Mouse (Mus musculus) intestine, embryonic 14.5 days (tissue): ENCODE measurements around the gene Moap1. TPM values are rescaled to one million over a fixed set of nuclear protein-coding genes. Genes with fewer than 3 reads are reported as not detected.

Experiments
- ATAC-seq: fragments of 200-750 bp; cut with Nextera tagmentation; replicated peaks from 2 replicates; pipeline ENCODE4 v1.8.0; 2017; ENCODE audit warnings: low read depth, moderate number of reproducible peaks, moderate TSS enrichment, moderate library complexity; ENCODE audit not compliant: low FRiP score, low TSS enrichment
- DNase-seq: peaks from one replicate; pipeline ENCODE4 v3.0.0-alpha.2; 2018; ENCODE audit warnings: low spot score
- H3K27ac ChIP-seq: fragments of 300-500 bp; sonication (generic); 2 replicates; pipeline ENCODE4 v1.5.1; 2014; ENCODE audit warnings: low read depth, mild to moderate bottlenecking, control low read depth
- H3K27me3 ChIP-seq: fragments of 300-500 bp; sonication (generic); replicated peaks from 2 replicates; pipeline ENCODE4 v1.6.1; 2014; ENCODE audit warnings: low read length, control low read depth; ENCODE audit not compliant: control insufficient read depth, insufficient read depth
- H3K36me3 ChIP-seq: fragments of 300-500 bp; sonication (generic); 2 replicates; pipeline ENCODE4 v1.6.1; 2014; ENCODE audit warnings: low read length, control low read depth; ENCODE audit not compliant: control insufficient read depth, insufficient read depth
- H3K4me1 ChIP-seq: fragments of 300-500 bp; sonication (generic); replicated peaks from 2 replicates; pipeline ENCODE4 v1.6.1; 2014; ENCODE audit warnings: low read length, control low read depth, mixed read lengths; ENCODE audit not compliant: control insufficient read depth, insufficient read depth
- H3K4me2 ChIP-seq: fragments of 300-500 bp; sonication (generic); 2 replicates; pipeline ENCODE4 v1.6.1; 2014; ENCODE audit warnings: low read length
- H3K4me3 ChIP-seq: fragments of 300-500 bp; sonication (generic); 2 replicates; pipeline ENCODE4 v1.5.1; 2014; ENCODE audit warnings: low read depth, low read length, control low read depth, mixed read lengths
- H3K9ac ChIP-seq: fragments of 300-500 bp; sonication (generic); 2 replicates; pipeline ENCODE4 v1.6.1; 2014; ENCODE audit warnings: mild to moderate bottlenecking, low read length
- H3K9me3 ChIP-seq: fragments of 300-500 bp; sonication (generic); 2 replicates; pipeline ENCODE4 v1.6.1; 2016; ENCODE audit warnings: low read length, control low read depth; ENCODE audit not compliant: control insufficient read depth
- WGBS: fragments of 180-500 bp; shearing (Covaris S2); extraction: QIAGEN DNeasy Blood & Tissue Kit; methylation state at CpG from one replicate; pipeline ENCODE4 v1.1.7; 2014; 5-methylcytosine and 5-hydroxymethylcytosine counted together
- polyA plus RNA-seq: library from polyadenylated mRNA; unstranded; fragments of >200 nt; fragmentation: Nextera tagmentation; extraction: Ambion mirVana; gene quantifications from 2 replicates; pipeline ENCODE4 v1.2.1, GENCODE M21; 2014

Gene Moap1
- polyA plus RNA-seq, 1 experiment from 2014 or later: 21.0 TPM

GRCm38 (mm10) chr12:102772676-102773075 lies 29.2 kb upstream of the Moap1 start:
- ATAC-seq: no peak
- Histone ChIP-seq H3K36me3 (peaks cover 96% of the 10 kb centered on the region), H3K9ac (no peak overlapping the region), H3K4me2 (no peak overlapping the region), H3K9me3 (no peaks in the 10 kb centered on the region), H3K27ac (no peak overlapping the region), H3K27me3 (no peaks in the 10 kb centered on the region), H3K4me3 (no peak overlapping the region), H3K4me1 (no peaks in the 10 kb centered on the region)
- 96% methylated on average over 5 of the region's 5 CpGs for WGBS
- no peak for DNase-seq

- H3K4me2 ChIP-seq: no peak overlapping the region
- no peaks in the 10 kb centered on the region for H3K27me3 ChIP-seq
- ATAC-seq (no peak), DNase-seq (no peak)
- H3K4me3 ChIP-seq: no peak overlapping the region
- H3K9ac ChIP-seq: no peak overlapping the region
- H3K27ac ChIP-seq: no peak overlapping the region
- H3K36me3 ChIP-seq: peaks cover 95% of the 10 kb centered on the region
- H3K4me1 ChIP-seq: no peaks in the 10 kb centered on the region
- 94% methylated on average over 8 of the region's 8 CpGs for WGBS
- no peaks in the 10 kb centered on the region for H3K9me3 ChIP-seq
Observed at GRCm38 (mm10) chr12:102771601-102772000, 28.1 kb upstream of the Moap1 start.

- peaks cover 96% of the 10 kb centered on the region for H3K36me3 ChIP-seq
- H3K4me3 ChIP-seq: no peak overlapping the region
- WGBS: 92% methylated on average over 4 of the region's 4 CpGs
- no peak overlapping the region for H3K27ac ChIP-seq
- no peaks in the 10 kb centered on the region for H3K9me3 ChIP-seq
- H3K4me1 ChIP-seq: no peaks in the 10 kb centered on the region
- no peaks in the 10 kb centered on the region for H3K27me3 ChIP-seq
- DNase-seq (no peak), ATAC-seq (no peak)
- no peak overlapping the region for H3K4me2 ChIP-seq
- H3K9ac ChIP-seq: no peak overlapping the region
Observed at GRCm38 (mm10) chr12:102769000-102769399, 25.5 kb upstream of the Moap1 start.

DNA sequence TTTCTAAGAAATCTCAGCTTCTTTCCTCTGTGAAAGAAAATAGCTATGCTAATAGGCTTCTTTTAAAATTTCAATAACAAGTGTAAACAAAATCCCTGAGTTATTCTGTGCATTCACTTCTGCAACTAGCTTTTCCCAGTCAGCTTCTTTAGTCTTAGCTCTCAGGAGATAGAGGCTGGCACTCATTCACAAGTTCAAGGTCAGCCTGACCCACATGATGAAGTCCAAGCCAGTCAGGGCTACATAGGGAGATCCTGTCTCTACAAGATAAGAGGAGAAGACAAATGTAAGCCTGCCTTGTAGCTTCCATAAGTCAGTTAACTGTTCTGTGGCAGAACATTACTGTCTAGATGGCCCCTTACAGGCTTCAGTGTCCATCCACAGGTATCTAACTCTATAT lies 20.2 kb upstream of the Moap1 start:
- no peaks in the 10 kb centered on the region for H3K27me3 ChIP-seq
- DNase-seq: no peak
- no peak overlapping the region for H3K4me2 ChIP-seq
- no peaks in the 10 kb centered on the region for H3K9me3 ChIP-seq
- peaks cover 8% of the 10 kb centered on the region; the same call in 1 of the 2 replicates for H3K4me1 ChIP-seq
- ATAC-seq: no peak
- H3K36me3 ChIP-seq: peaks cover 58% of the 10 kb centered on the region
- no peak overlapping the region for H3K4me3 ChIP-seq
- H3K27ac ChIP-seq: no peak overlapping the region
- no peak overlapping the region for H3K9ac ChIP-seq

DNA sequence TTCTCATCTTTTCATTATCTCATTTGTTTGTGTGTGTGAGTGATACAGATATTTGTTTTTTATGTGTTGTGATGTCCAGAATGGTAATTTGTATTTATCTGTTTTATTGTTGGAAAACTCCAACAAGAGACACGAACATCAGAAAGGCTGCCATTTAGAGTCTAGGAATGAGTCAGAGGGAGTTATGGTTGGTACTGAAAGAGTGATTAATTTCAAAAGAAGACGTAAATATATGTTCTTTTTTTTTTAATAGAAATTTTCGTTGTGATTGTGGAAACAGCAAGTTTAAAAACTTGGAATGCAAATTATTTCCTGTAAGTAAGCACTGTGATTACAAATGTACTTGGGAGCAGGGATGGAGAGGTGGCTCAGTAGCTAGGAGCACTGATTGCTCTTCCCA lies 18.2 kb upstream of the Moap1 start:
- no peak for DNase-seq
- ATAC-seq: no peak
- no peaks in the 10 kb centered on the region for H3K9me3 ChIP-seq
- H3K27ac ChIP-seq: no peak overlapping the region
- peaks cover 10% of the 10 kb centered on the region; the same call in 1 of the 2 replicates for H3K4me1 ChIP-seq
- WGBS: 81% methylated on average over 3 of the region's 3 CpGs
- H3K36me3 ChIP-seq: peaks cover 39% of the 10 kb centered on the region
- no peak overlapping the region for H3K4me2 ChIP-seq
- H3K4me3 ChIP-seq: no peak overlapping the region
- no peak overlapping the region for H3K9ac ChIP-seq
- no peaks in the 10 kb centered on the region for H3K27me3 ChIP-seq

GRCm38 (mm10) chr12:102758936-102759335 lies 15.5 kb upstream of the Moap1 start:
- no peak overlapping the region; the same call in 1 of the 2 replicates for H3K27ac ChIP-seq
- H3K4me1 ChIP-seq: peaks cover 10% of the 10 kb centered on the region; the same call in 1 of the 2 replicates
- WGBS: 5% methylated on average over 5 of the region's 5 CpGs
- H3K9ac ChIP-seq: peak overlapping the region; percentile 74
- ATAC-seq: no peak
- H3K9me3 ChIP-seq: no peaks in the 10 kb centered on the region
- peak overlapping the region; percentile 83 for H3K4me3 ChIP-seq
- DNase-seq: no peak
- H3K4me2 ChIP-seq: peak overlapping the region; percentile 94
- H3K36me3 ChIP-seq: peaks cover 16% of the 10 kb centered on the region
- no peaks in the 10 kb centered on the region for H3K27me3 ChIP-seq

- H3K36me3 ChIP-seq: peaks cover 14% of the 10 kb centered on the region
- ATAC-seq: no peak
- peak within 1 kb of the TSS; percentile 83 for H3K4me3 ChIP-seq
- peak within 1 kb of the TSS; percentile 74 for H3K9ac ChIP-seq
- WGBS: under 1% methylated on average over 10 of the region's 10 CpGs
- no peaks in the 10 kb centered on the region for H3K27me3 ChIP-seq
- H3K27ac ChIP-seq: peak within 1 kb of the TSS; percentile 87
- H3K4me1 ChIP-seq: peaks cover 10% of the 10 kb centered on the region; the same call in 1 of the 2 replicates
- DNase-seq: peak; percentile 56
- peak within 1 kb of the TSS; percentile 94 for H3K4me2 ChIP-seq
- H3K9me3 ChIP-seq: no peaks in the 10 kb centered on the region
Observed at GRCm38 (mm10) chr12:102758403-102758756, 14.9 kb upstream of the Moap1 start, which contains the start of gene Gm20604. TSS of gene Gm20604 (minus strand) at chr12:102758672.

- Histone ChIP-seq H3K9me3 (no peaks in the 10 kb centered on the region), H3K36me3 (peaks cover 12% of the 10 kb centered on the region), H3K27me3 (no peaks in the 10 kb centered on the region), H3K9ac (peak within 1 kb of the TSS; percentile 74), H3K4me3 (peak within 1 kb of the TSS; percentile 83), H3K4me2 (peak within 1 kb of the TSS; percentile 94), H3K4me1 (peaks cover 10% of the 10 kb centered on the region; the same call in 1 of the 2 replicates), H3K27ac (peak within 1 kb of the TSS; percentile 87)
- ATAC-seq (peak; percentile 96), DNase-seq (peak; percentile 97)
- under 1% methylated on average over 73 of the region's 73 CpGs for WGBS
Observed at GRCm38 (mm10) chr12:102757689-102758402, 14.4 kb upstream of the Moap1 start, which contains the start of the genes Gm28051, Gon7 and Ubr7. TSS of gene Gm28051 (minus strand) at chr12:102757765. TSS of gene Gon7 (minus strand) at chr12:102757803. TSS of gene Ubr7 (plus strand) at chr12:102757967.
